Mouse (Mus musculus) hindbrain, embryonic 10.5 days (tissue): ENCODE results near the gene Tsc22d4. TPM values are rescaled to one million over a fixed set of nuclear protein-coding genes. Genes with fewer than 3 reads are reported as not detected.
A peak's percentile ranks its signal among the peaks of the same experiment; 100 is the strongest.

ENCODE experiments used
- DNase-seq: peaks from one replicate; pipeline ENCODE4 v3.0.0-alpha.2; 2017; ENCODE audit warnings: low spot score
- H3K27ac ChIP-seq: fragments of 300-500 bp; sonication (generic); 2 replicates; pipeline ENCODE4 v1.5.1; 2016; ENCODE audit warnings: mild to moderate bottlenecking, moderate library complexity
- H3K27me3 ChIP-seq: fragments of 300-500 bp; sonication (generic); 2 replicates; pipeline ENCODE4 v1.6.1; 2016; ENCODE audit warnings: mild to moderate bottlenecking; ENCODE audit not compliant: poor library complexity, insufficient read depth, severe bottlenecking
- H3K36me3 ChIP-seq: fragments of 300-500 bp; sonication (generic); 2 replicates; pipeline ENCODE4 v1.6.1; 2016; ENCODE audit warnings: mild to moderate bottlenecking, moderate library complexity
- H3K4me1 ChIP-seq: fragments of 300-500 bp; sonication (generic); replicated peaks from 2 replicates; pipeline ENCODE4 v1.6.1; 2016; ENCODE audit warnings: mild to moderate bottlenecking
- H3K4me3 ChIP-seq: fragments of 300-500 bp; sonication (generic); 2 replicates; pipeline ENCODE4 v1.5.1; 2016; ENCODE audit warnings: mild to moderate bottlenecking, moderate library complexity
- H3K9me3 ChIP-seq: fragments of 300-500 bp; sonication (generic); 2 replicates; pipeline ENCODE4 v1.6.1; 2016; ENCODE audit warnings: mild to moderate bottlenecking, moderate library complexity
- WGBS: fragments of 180-500 bp; shearing (Covaris S2); methylation state at CpG from one replicate; pipeline ENCODE4 v1.1.7; 2016; 5-methylcytosine and 5-hydroxymethylcytosine counted together
- polyA plus RNA-seq: library from polyadenylated mRNA; unstranded; fragments of >200 nt; fragmentation: Nextera tagmentation; extraction: Ambion mirVana; gene quantifications from 2 replicates; pipeline ENCODE4 v1.2.1, GENCODE M21; 2016

Tsc22d4 gene
- polyA plus RNA-seq, 1 experiment from 2014 or later = 86.0 TPM

DNA sequence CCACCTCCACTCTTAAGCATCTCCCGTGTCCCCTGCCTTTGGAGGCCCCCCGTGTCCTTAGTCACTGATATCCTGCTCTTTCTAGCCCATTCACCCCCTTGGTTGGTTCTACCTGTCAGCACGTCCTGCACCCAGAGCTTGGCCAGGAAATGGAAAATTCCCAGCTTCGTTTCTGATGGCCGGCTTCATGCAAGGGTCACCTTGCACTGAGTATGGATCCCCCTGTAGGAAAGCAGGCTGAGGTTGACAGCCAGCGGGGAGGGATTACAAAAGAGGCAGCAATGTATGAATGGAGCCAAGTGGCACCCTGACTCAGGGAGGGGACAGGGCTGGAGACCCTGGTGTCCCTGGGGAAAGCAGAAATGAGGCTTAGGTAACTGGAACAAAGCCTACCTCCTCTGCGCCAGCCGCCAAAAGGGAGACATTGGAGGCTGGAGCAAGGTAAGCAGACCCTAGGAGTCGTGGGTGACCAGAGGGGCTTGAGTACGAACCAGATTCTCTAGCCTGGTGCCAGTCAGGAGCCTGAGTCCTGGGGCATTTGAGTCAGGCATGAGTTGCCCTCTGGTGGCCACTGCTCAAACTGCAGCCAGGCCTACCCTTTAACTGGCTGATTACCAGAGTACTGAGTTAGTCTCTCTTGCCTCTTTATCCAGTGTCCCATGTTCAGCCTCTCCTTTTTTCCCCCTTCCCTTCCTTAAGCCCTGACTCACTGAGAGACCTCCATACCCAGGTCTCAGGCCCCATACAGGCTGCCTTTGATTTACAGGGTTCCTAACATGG lies 11.5 kb downstream of the Tsc22d4 start:
- Histone ChIP-seq H3K4me1 (peaks cover 23% of the 10 kb centered on the region; the same call in 1 of the 2 replicates), H3K27me3 (no peaks in the 10 kb centered on the region), H3K4me3 (no peak overlapping the region), H3K27ac (no peak overlapping the region), H3K36me3 (peaks cover 69% of the 10 kb centered on the region), H3K9me3 (no peaks in the 10 kb centered on the region)
- DNase-seq = peak; percentile 83
- WGBS = 46% methylated on average over 10 of the region's 10 CpGs

- no peak for DNase-seq
- no peaks in the 10 kb centered on the region for H3K9me3 ChIP-seq
- peaks cover 22% of the 10 kb centered on the region; the same call in 1 of the 2 replicates for H3K4me1 ChIP-seq
- H3K27ac ChIP-seq = no peak overlapping the region
- 86% methylated on average over 6 of the region's 6 CpGs for WGBS
- no peak overlapping the region for H3K4me3 ChIP-seq
- no peaks in the 10 kb centered on the region for H3K27me3 ChIP-seq
- peaks cover 62% of the 10 kb centered on the region for H3K36me3 ChIP-seq
Measured at GRCm38 (mm10) chr5:137757887-137758286, 12.4 kb downstream of the Tsc22d4 start.

- Histone ChIP-seq H3K9me3 (no peaks in the 10 kb centered on the region), H3K27me3 (no peaks in the 10 kb centered on the region), H3K4me3 (no peak overlapping the region), H3K36me3 (peaks cover 51% of the 10 kb centered on the region), H3K27ac (no peak overlapping the region), H3K4me1 (peaks cover 16% of the 10 kb centered on the region; the same call in 1 of the 2 replicates)
- no peak for DNase-seq
- WGBS = 91% methylated on average over 19 of the region's 19 CpGs
Measured at GRCm38 (mm10) chr5:137758921-137759534, 13.5 kb downstream of the Tsc22d4 start.

DNA sequence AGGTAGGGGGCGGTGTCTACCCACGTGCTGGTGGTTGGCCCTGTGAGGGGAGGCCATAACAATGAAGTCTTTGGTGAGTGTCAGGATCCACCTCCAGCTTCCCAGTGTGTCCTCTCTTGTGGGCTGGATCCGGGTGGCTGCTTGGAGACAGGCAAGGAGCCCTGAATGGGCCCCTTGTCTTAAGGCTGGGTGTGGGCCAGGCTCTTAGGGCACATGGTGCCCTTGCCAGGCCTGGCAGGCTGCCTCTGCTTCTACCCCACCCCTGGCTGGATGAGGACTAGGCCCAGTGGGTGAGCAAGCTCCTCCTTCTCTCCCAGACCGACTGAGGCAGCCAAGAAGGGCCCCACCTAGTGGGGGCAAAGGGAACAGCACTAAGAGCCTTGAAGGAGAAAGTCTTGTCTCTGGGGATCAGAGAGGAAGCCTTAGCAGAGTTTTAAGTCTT lies 14.5 kb downstream of the Tsc22d4 start:
- peaks cover 44% of the 10 kb centered on the region for H3K36me3 ChIP-seq
- no peaks in the 10 kb centered on the region for H3K9me3 ChIP-seq
- H3K4me3 ChIP-seq = peak overlapping the region; percentile 9; the same call in 1 of the 2 replicates
- peaks cover 24% of the 10 kb centered on the region; the same call in 1 of the 2 replicates for H3K4me1 ChIP-seq
- peak overlapping the region; percentile 29; the same call in 1 of the 2 replicates for H3K27ac ChIP-seq
- no peaks in the 10 kb centered on the region for H3K27me3 ChIP-seq
- peak; percentile 78 for DNase-seq
- 24% methylated on average over 4 of the region's 4 CpGs for WGBS

DNA sequence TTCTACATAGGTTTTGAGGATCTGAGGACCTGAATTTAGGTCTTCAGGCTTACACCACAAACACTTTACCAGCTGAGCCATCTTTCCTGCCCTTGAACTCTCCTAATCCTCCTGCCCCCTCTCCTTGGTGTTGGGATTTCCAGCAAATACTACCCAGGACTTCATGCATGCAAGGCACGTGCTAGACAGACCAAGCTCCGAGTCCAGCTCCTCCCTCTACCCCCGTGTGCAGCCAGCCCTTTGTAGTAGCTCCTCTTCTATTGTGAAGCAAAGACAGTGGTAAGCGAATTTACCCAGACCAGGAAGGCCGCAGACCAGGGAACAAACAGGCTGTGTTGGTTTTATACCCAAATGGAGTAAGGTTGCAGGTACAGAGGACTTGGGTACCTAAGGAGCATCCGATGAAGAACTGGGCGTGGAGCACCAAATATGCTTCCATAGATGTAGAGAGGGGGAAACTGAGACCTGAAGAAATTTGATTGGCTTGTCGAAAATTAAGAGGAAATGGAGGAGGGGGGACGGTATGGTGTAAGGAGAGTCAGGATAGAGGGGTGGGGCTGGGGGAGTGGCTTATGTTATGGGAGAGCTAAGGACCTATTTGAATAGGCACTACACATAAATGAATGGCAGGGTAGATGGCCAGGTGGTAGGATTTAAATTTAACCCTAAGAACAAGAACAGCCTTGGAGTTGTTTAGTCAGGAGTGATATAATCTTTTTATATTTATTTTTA lies 19.2 kb downstream of the Tsc22d4 start:
- 0 out of 2 replicates have a peak, but pooled peaks cover 2% of the 10 kb centered on the region for H3K9me3 ChIP-seq
- H3K36me3 ChIP-seq = peaks cover 4% of the 10 kb centered on the region; the same call in 1 of the 2 replicates
- DNase-seq = no peak
- H3K4me3 ChIP-seq = no peak overlapping the region
- peaks cover 26% of the 10 kb centered on the region; the same call in 1 of the 2 replicates for H3K4me1 ChIP-seq
- 57% methylated on average over 9 of the region's 9 CpGs for WGBS
- no peak overlapping the region for H3K27ac ChIP-seq
- no peaks in the 10 kb centered on the region for H3K27me3 ChIP-seq

DNA sequence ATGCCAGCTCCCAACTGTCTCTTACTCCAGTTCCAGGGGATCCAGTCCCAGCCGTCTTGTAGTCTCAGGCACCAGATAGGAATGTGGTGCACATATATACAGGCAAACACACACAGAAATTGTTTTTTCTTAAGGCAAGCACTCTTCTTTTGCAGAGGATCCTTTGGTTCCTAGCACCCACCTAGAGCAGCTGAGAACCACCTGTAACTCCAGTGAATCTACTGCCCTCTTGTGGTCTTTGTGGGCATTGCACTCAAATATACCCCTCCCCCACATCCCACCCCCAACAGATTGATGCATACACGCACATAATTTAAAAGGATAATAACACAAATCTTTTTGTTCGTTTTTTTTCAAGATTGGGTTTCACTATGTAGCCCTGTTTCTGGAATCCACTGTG lies 20.7 kb downstream of the Tsc22d4 start:
- no peaks in the 10 kb centered on the region for H3K36me3 ChIP-seq
- DNase-seq = no peak
- H3K27ac ChIP-seq = no peak overlapping the region
- 0 out of 2 replicates have a peak, but pooled peaks cover 2% of the 10 kb centered on the region for H3K9me3 ChIP-seq
- H3K4me1 ChIP-seq = peaks cover 24% of the 10 kb centered on the region; the same call in 1 of the 2 replicates
- no peaks in the 10 kb centered on the region for H3K27me3 ChIP-seq
- 61% methylated on average over 3 of the region's 3 CpGs for WGBS
- no peak overlapping the region for H3K4me3 ChIP-seq

DNA sequence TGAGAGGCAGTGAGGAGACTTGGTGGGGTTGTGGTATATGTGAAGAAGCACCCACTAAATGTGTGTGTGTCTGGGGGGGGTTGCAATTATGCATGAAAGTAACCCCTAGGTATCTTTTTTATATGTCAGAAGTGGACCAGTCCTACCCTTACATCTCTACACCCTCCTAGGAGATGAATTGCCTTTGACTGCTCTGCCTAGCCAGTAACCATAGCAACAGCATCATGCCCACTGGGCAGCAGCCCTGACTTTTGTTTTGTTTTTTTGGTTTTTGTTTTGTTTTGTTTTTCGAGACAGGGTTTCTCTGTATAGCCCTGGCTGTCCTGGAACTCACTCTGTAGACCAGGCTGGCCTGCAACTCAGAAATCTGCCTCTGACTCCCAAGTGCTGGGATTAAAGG lies 22.9 kb downstream of the Tsc22d4 start:
- Histone ChIP-seq H3K4me3 (no peak overlapping the region), H3K4me1 (peaks cover 24% of the 10 kb centered on the region; the same call in 1 of the 2 replicates), H3K9me3 (0 out of 2 replicates have a peak, but pooled peaks cover 2% of the 10 kb centered on the region), H3K27me3 (no peaks in the 10 kb centered on the region), H3K36me3 (no peaks in the 10 kb centered on the region), H3K27ac (no peak overlapping the region)
- 43% methylated on average over 1 of the region's 1 CpGs for WGBS
- DNase-seq = no peak

- peak; percentile 47 for DNase-seq
- no peak overlapping the region for H3K4me3 ChIP-seq
- 0 out of 2 replicates have a peak, but pooled peaks cover 2% of the 10 kb centered on the region for H3K9me3 ChIP-seq
- H3K27me3 ChIP-seq = no peaks in the 10 kb centered on the region
- WGBS = 34% methylated on average over 2 of the region's 2 CpGs
- H3K36me3 ChIP-seq = no peaks in the 10 kb centered on the region
- H3K4me1 ChIP-seq = peaks cover 17% of the 10 kb centered on the region; the same call in 1 of the 2 replicates
- H3K27ac ChIP-seq = no peak overlapping the region
Measured at GRCm38 (mm10) chr5:137770709-137771108, 25.2 kb downstream of the Tsc22d4 start.

GRCm38 (mm10) chr5:137772755-137773154 lies 27.2 kb downstream of the Tsc22d4 start:
- H3K36me3 ChIP-seq = no peaks in the 10 kb centered on the region
- no peak for DNase-seq
- H3K27me3 ChIP-seq = no peaks in the 10 kb centered on the region
- no peaks in the 10 kb centered on the region for H3K9me3 ChIP-seq
- H3K27ac ChIP-seq = no peak overlapping the region
- no peak overlapping the region for H3K4me3 ChIP-seq
- peaks cover 15% of the 10 kb centered on the region; the same call in 1 of the 2 replicates for H3K4me1 ChIP-seq

GRCm38 (mm10) chr5:137775587-137776290 lies 30.2 kb downstream of the Tsc22d4 start:
- no peak for DNase-seq
- H3K27me3 ChIP-seq = no peaks in the 10 kb centered on the region
- H3K9me3 ChIP-seq = no peaks in the 10 kb centered on the region
- peaks cover 19% of the 10 kb centered on the region for H3K4me1 ChIP-seq
- peaks cover 12% of the 10 kb centered on the region for H3K36me3 ChIP-seq
- no peak overlapping the region for H3K27ac ChIP-seq
- no peak overlapping the region for H3K4me3 ChIP-seq
- 91% methylated on average over 2 of the region's 2 CpGs for WGBS

DNA sequence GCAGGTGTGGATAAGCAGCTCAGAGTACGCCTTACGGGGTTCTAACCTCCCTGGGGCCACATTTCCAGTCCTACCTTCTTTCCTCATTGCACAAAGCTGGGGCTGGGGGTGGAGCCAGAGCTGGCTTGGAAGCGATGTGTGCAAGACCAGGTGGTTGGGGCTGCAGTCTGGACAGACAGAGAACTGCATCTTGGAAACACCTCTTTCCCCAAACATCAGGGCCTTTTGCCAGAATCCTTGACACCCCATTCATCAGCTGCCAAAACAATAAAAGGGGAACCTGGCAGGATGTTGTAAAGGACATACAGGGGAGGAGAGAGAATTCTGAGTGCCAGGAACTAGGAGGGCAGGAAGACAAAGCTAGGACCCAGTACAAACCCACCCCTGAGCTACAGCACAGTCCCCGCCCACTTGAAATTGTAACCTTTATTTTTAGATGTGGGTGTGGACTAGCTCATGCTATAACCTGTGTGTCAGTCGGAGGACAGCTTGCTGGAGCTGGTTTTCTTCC lies 30.9 kb downstream of the Tsc22d4 start:
- no peaks in the 10 kb centered on the region for H3K9me3 ChIP-seq
- 60% methylated on average over 5 of the region's 5 CpGs for WGBS
- H3K36me3 ChIP-seq = peaks cover 19% of the 10 kb centered on the region
- no peak overlapping the region for H3K27ac ChIP-seq
- no peak overlapping the region for H3K4me3 ChIP-seq
- no peak for DNase-seq
- H3K27me3 ChIP-seq = no peaks in the 10 kb centered on the region
- peaks cover 22% of the 10 kb centered on the region for H3K4me1 ChIP-seq

DNA sequence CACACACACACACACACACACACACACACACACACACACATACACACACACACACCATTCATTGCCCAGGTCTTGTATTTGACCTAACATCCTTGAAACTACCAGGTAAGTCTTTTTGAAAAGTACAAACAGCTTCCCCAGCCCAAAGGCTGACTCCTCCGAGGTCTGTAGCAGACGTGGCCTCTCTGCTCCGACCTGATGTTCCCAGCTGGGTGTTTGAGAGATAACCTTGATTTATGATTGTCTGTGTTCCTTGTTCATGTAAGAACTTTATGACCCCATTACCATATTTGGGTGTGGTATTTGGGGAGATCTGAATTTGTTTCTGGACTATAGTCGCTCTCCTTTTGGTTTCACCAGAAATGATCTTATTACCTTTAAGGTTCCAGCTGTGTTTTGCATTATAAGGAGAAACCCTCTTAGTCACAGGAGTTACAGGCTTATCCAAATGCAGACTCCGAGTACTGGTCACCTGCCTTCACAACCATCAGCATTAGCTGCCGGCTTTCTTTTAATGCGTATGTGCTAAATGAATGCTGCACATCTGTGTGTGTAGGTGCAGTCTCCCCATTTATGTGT lies 31.8 kb downstream of the Tsc22d4 start:
- WGBS = 90% methylated on average over 7 of the region's 7 CpGs
- no peak for DNase-seq
- Histone ChIP-seq H3K9me3 (no peaks in the 10 kb centered on the region), H3K4me1 (peaks cover 30% of the 10 kb centered on the region), H3K27ac (no peak overlapping the region), H3K27me3 (no peaks in the 10 kb centered on the region), H3K36me3 (peaks cover 28% of the 10 kb centered on the region), H3K4me3 (no peak overlapping the region)
